Mouse (Mus musculus) retina, postnatal 7 days (tissue): ENCODE data around the gene Sox6.

Experiments
- DNase-seq: peaks from one replicate; pipeline ENCODE4 v3.0.0-alpha.2; 2012; ENCODE audit warnings: low read depth, low spot score

Gene Sox6

GRCm38 (mm10) chr7:115985716-115986115 lies 52.9 kb downstream of the Sox6 start:
- no peak for DNase-seq

- no peak for DNase-seq
These were observed 54.5 kb downstream of the Sox6 start for GRCm38 (mm10) chr7:115984076-115984475.

- no peak for DNase-seq
These were observed 58.6 kb downstream of the Sox6 start for GRCm38 (mm10) chr7:115979813-115980512.

GRCm38 (mm10) chr7:115974518-115974917 lies 64.1 kb downstream of the Sox6 start:
- DNase-seq = no peak

- DNase-seq = no peak
These were observed 71.4 kb downstream of the Sox6 start for GRCm38 (mm10) chr7:115967186-115967585.

DNA sequence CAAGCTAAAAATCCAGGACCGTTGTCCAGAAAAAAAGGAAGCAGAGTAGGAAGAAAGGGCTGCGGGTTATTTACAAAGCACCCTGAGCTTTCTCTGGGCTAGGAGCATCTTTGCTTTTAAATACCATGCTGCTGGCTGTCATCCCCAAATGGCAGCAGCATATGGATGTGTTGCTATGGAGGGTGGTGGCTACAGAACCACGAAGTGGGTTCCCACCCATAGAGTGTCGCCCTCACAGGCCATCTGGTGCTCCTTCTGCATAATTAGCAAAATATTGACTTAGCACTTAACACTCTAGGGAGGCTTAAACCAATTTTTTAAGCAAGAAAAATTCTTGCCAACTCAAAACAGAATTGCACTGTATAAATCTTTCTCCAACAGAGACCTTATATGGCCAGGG lies 72.4 kb downstream of the Sox6 start:
- DNase-seq = no peak

- DNase-seq = no peak
These were observed 85.5 kb downstream of the Sox6 start for GRCm38 (mm10) chr7:115953046-115953445.

GRCm38 (mm10) chr7:115952235-115952634 lies 86.4 kb downstream of the Sox6 start:
- DNase-seq = no peak

- no peak for DNase-seq
These were observed 86.9 kb downstream of the Sox6 start for GRCm38 (mm10) chr7:115951689-115952088.

DNA sequence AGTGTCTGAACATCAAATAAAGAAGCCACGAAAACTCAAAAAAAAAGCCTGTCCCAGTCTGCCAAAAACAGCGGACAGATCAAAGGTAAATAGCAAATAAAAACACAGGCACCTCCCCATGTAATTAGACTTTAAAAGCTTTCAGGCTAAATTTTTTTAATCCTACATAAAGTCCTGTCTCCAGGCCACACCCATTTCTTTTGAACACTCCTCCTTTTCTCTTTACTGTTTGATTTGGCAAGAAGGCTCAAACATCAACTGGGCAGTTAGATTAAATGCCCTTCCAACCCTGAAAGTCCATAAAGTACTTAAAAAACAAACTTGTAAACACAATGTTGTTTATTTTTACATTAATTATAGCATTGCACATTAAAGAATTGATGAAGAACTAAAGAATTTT lies 90.7 kb downstream of the Sox6 start:
- DNase-seq = no peak

DNA sequence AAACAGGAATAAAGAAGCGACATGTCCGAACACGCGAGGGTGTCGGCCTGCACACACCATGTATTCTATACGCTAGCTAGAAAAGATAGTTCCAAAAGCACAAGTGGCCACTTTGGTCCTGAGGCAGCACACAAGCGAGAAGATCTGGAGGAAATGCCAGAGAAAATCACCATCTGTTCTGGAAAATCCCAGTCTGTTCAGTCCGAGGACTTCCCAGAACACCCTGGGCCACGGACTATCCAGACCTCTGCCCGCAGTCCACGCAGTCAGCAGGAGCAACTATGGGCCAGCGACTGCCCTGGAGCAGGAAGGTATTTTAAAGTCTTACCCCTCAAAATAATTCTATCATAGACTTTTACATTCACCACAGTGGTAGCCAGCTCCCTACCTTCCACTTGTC lies 92.0 kb downstream of the Sox6 start:
- DNase-seq = no peak

DNA sequence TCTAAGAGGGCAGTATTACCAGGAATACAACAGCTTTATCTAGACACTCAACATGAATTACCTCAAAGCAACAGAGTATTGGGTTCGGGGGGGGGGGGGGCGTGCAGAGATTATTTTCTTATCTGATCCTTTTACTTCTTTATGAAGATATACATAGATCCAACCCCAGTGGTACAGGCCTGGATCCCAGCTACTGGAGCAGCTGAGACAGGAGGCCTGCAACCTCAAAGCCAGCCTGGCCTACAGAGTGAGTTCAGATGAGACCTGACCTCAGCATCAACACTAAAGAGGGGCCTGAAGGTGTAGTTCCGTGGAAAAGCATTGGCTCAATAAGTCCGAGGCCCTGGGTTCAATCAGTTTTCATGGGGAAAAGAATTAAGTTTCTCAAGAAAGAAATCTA lies 93.1 kb downstream of the Sox6 start:
- DNase-seq = no peak

DNA sequence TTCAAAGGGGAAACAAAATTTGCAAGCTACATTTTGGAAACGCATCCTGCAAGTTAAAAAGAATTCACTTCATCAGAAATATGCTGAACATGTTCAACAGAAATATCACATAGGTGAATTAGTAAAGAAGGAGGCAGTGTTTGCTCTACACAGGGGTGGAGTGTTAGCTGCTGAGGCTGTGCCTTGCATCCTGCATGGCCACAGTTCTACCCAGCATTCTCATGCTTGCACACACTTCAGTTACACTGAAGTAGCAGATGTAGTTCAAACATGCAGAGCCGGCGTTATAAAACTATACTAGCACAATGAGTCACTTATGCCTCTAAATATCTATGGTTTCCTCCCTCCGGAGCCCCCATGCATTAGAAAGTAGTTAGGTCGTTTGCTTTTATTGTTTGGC lies 94.3 kb downstream of the Sox6 start:
- no peak for DNase-seq

GRCm38 (mm10) chr7:115941766-115942165 lies 96.8 kb downstream of the Sox6 start:
- DNase-seq = no peak

DNA sequence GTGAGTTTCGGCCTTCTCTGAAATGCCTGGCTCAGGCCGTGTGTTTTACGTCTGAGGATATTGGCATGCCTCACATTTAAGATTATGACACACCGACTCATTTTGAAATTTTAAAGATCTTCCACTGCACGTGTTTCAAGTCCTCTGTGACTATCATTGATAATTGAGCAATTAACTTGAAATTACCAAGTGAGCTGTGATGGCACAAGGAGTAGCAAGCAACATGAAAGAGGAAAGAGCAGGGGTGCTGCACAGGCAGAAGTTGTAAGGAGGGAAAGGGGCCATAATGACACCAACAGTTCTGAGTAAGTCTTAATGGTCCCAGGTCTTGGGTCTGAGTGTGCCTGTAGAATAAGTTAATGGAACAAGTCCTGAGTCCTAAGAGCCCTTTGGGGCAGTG lies 99.3 kb downstream of the Sox6 start:
- DNase-seq = no peak

GRCm38 (mm10) chr7:115936908-115937307 lies 101.7 kb downstream of the Sox6 start:
- DNase-seq = no peak

GRCm38 (mm10) chr7:115915338-115915737 lies 123.3 kb downstream of the Sox6 start:
- DNase-seq = no peak

- DNase-seq = no peak
These were observed 128.3 kb downstream of the Sox6 start for GRCm38 (mm10) chr7:115910313-115910712.

DNA sequence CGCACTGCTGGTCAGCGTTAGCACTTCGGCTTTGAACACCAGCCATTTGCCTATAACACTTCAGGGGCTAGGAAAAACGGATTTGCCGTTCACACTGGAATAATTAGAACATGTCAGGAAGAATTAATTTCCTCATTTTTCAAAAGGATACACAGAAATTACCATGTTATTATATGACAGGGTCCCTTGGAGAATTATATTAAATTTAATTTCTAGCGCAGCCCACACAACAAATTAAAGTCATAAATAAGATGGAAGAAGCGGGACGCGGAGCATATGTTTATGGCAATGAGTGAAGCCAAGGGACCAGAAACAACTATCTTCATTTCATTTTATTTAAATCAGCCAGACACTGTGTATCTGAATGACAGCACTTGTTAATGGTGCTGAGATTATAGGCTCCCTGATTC lies 133.8 kb downstream of the Sox6 start:
- DNase-seq = no peak

DNA sequence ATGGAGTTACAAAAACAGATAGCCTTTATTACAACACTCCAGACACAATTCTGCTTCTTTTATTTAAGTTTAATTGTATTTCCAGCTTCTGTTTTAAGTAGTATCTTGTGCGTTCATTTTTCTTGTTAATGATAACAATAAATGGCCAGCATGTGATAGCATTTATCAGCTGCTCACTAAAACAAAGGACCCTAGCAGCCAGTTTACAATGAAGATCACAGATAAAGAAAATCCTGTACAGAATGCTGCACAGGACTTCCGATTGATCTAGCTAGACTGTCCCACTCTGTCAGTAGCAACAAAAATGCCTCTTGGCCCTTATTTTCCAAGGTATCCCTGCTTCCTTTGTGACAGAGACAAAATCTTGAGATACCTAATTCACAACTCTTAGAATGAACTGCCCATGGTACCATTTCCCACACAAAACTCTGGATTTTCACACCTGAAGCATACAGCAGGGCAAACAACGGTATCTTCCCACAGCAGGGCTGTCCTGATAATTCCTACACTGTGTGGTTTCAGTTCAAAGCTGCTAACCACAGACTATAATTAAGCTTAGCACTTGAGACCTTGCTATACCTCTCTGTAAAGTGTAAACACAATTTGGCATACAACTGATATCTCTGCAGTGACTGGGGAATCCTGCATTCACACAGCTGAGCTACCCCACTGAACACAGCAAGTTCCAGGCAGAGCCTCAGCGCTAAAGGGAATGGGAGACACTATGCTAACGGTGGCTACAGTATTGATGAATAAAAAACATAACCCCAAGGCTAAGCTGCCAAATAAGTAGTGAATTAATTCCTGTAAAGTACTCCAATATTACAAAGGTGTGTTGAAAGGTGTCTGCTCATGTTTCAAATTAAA lies 134.4 kb downstream of the Sox6 start:
- DNase-seq = no peak

- no peak for DNase-seq
These were observed 135.2 kb downstream of the Sox6 start for GRCm38 (mm10) chr7:115903368-115903767.

DNA sequence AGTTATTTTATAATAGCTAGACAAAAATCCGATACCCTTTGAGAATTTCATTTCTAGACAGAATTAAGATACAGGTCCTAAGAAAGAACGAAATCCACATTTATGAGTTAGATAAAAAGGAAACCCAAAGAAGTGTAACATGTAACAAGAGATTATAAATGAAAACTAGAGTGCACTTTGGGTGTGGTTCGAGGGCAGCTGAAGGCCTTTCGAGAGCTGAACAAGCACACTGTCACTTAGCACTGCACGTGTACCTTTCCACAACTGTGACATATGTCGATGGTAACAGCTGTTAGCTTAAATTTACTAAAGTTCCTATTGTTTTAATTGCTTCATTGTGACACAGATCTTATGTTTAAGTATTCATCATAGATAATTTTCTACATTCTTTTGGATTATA lies 142.8 kb downstream of the Sox6 start:
- no peak for DNase-seq

DNA sequence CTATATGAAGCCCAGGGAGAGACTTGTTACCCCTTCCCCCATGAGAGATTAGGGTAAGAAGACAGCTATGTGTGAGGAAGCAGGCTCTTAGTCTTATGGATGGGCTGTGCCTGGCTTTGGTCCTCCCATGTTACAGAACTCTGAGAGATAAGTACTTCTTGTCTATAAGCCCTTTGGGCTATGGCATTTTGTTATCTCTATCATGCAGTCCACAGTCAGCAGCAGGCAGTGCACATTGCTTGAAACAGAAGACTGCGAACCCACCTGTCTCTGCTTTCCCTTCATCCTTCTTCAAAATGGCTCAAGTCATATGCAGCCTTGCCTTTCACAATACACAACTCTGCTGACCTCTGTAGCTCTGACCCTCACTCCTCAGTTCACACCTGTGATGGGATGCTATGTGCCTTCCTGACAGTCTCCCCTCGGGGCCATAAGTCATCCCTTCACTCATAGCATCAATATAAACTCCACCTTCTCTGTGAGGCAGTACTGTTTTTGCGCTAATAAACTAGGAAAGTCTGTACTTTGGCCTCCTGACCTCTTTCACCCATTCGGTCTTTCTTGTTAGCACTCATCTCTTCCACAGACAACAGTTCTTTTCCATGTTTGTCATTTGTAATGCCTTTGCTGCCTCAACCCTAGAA lies 143.4 kb downstream of the Sox6 start:
- no peak for DNase-seq
